Mouse (Mus musculus): ENCODE measurements around the gene Tnk1. TPM values are rescaled to one million over a fixed set of nuclear protein-coding genes. Genes with fewer than 3 reads are reported as not detected.

Gene Tnk1
- total RNA-seq, 2 experiments from 2014 or later, result 0.11 TPM; not detected in 1

DNA sequence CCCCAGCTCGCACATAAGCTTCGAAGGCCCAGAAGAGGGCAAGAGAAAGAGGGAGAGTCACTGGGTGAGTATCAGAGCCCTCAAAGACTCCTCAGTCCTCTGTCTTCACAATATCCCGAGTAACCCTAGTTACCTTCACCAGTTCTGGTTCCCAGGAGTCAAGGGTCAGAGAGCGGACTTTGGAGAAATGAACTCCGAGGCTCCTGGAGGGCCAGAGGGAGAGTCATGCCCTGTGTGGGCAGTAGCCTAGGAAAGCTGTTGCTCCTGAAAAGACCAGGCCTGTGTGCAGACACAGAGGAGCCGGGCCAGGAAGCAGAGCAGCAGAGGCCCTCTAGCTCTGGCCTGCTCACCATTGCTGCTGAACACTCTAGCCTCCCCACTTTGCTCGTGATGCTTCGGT, 26.1 kb upstream of the Tnk1 start:
- TF ChIP-seq CTCF (IDR thresholded peaks at IDR 0.05), result no peak
- peak overlapping the region; percentile 72 for H3K27ac ChIP-seq
- H3K4me3 ChIP-seq, result peak overlapping the region; percentile 46
- intact Hi-C loops (cut with DNase I), result no loop called here
- DNase-seq, result no peak

DNA sequence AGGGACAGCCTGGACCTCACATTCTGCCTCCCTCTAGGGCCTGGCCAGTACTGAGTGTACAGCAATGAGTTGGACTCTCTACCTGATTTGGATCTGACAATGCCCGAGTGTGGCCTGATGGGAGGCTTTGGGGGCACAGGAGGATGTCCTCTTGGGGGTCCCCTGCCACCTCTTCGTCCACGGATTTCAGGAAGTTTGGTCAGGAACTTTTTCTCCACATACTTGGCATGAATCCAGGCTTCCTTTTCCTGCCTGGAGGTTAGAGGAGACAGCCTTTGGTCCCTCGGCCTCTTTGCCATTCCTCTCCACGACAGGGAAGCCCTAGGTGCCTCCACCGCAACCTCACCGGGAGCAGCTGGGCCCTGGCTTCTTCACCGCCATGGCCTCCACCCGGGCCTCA, 25.7 kb upstream of the Tnk1 start:
- TF ChIP-seq CTCF (IDR thresholded peaks at IDR 0.05), result no peak
- no peak for DNase-seq
- H3K4me3 ChIP-seq, result peak overlapping the region; percentile 46
- intact Hi-C loops (cut with DNase I), result no loop called here
- H3K27ac ChIP-seq, result peak overlapping the region; percentile 72

DNA sequence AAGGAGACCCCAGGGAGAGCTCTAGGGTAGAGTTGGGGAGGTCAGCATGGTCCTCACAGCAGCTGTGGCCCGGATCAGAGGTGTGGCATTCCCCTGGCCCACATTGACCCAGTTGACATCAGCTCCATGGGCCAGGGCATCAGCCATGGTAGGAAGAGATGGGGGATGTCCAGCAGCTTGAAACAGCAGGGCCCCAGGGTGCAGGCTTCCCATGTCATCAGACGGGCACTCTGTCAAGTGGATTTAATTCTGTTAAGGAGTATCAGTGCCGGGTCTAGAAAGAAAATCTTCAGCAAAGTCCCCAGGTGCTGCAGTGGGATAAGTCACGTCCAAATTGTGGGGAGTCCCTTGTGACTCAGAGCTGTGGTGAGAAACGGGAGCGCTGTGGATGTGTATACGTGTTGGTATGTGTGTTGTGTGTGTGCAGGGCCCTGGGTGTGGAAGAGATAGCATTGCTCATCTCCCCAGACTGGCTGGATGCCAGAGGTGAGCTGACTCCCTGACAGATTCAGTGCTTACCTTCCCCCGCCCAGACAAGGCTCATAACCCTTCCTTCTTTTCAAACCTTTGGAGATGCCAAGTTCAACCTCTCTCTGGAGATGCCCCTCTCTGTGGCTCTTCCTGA, 25.1 kb upstream of the Tnk1 start:
- TF ChIP-seq CTCF (IDR thresholded peaks at IDR 0.05), result no peak
- intact Hi-C loops (cut with DNase I), result no loop called here
- Histone ChIP-seq H3K27ac (peak overlapping the region; percentile 72; the same call in 1 of the 2 replicates), H3K4me3 (no peak overlapping the region)
- DNase-seq, result no peak

DNA sequence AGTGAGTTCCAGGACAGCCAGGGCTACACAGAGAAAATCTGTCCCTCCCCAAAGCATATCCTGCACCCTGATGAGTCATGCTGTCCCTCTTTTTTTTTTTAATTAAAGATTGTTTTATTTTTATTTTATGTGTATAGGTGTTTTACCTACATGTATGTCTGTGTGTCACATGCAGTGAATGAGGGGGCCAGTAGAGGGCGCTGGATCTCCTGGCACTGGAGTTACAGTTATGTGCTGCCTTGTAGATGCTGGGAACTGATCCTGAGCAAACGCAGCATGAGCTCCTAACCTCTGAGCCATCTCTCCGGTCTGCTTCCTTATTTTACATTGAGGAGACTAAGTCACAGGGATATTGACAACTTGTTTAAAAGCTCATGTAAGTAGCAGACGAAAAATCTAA, 24.5 kb upstream of the Tnk1 start:
- intact Hi-C loops (cut with DNase I), result no loop called here
- no peak for DNase-seq
- TF ChIP-seq CTCF (IDR thresholded peaks at IDR 0.05), result peak; percentile 53
- Histone ChIP-seq H3K27ac (no peak overlapping the region), H3K4me3 (no peak overlapping the region)

DNA sequence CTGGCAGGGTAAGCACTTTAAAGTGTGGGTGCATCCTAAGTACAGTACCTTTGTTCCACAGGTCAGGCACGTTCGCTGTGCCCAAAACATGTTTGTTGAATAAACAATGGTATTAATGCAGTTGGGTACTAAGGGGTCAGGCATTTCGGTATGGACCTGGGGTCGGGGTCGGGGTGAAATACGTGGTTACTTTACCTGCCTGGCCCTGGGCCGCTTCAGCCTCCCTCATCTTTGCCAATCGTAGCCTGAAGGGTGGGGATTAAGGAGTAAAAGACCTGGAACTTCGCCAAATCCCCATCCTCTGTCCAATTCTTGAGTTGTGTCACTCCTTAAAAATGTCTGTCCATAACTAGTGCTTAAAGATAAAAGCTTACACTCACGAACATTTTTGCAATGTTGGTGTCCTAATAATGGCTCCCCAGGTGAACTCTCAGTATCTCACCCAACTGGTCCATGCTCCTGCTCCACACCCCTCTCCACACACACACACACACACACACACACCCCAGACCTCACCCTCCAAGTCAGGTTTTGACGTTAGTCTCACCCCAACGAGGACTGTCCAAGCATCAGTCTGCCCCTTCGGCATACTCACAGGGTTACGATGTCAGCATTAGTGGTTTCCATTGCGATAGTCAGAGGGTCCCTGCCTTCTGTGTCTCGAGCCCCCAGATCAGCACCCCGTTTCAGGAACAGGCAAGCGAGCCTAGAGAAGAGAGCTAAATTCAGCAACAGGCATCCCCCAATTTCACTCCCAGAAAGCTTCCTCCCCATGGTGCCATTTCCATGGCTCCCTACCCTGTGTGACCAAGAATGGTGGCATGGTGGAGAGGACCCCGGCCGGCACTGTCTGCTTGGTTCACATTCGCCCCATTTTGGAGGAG, 23.5 kb upstream of the Tnk1 start:
- intact Hi-C loops (cut with DNase I), result loop anchor here (2.0 kb wide), 1 partner anchor 19 kb away; the partner anchor contains the start of genes 2810408A11Rik and Neurl4
- Histone ChIP-seq H3K27ac (peak overlapping the region; percentile 95), H3K4me3 (peak overlapping the region; percentile 89)
- no peak for DNase-seq
- TF ChIP-seq CTCF (IDR thresholded peaks at IDR 0.05), result no peak

DNA sequence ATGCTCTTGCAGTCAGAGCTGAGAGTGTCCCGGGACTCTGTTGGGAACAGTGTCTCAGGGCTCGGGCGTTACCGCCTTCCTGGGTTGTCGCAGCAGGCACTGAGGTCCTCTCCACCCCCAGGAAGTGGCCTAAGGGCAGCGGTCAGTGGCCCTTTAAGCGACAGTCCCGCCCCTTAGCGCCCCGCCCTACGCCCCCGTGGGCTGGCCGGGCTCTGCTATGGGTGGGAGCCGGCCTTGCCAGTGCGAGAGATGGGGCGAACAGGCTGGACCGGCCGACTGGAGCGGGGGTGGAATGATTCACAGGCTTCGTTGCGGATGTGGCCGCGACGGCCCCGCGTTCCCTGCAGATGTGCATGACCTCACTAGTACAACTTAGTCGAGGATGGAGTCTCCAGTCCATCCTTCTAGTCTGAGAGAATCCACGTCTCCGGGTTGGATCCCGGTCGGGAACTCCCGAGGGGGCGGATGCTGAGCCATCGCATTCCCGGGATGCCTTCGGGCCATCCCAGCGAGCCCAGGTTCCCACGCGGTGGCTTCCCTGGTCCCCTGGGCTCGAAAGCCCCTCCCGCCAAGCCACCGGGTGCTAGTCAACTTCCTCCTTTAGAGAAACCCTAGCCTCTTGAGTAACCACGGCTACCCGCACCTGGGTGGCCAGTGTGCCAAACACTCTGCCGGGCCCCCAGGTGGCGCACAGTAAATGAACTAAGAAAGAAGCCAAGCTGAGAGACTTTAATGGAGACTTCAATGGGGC, 22.5 kb upstream of the Tnk1 start, which contains the start of gene Kctd11:
Kctd11 (minus strand) TSS at position 554 of the 751 bp plus-strand sequence.
- Histone ChIP-seq H3K27ac (peak within 1 kb of the TSS; percentile 95), H3K4me3 (peak within 1 kb of the TSS; percentile 89)
- intact Hi-C loops (cut with DNase I), result loop anchor here (2.0 kb wide), 1 partner anchor 20 kb away; the partner anchor contains the start of genes 2810408A11Rik and Neurl4
- peak; percentile 35 for TF ChIP-seq CTCF (IDR thresholded peaks at IDR 0.05)
- DNase-seq, result peak; percentile 95

DNA sequence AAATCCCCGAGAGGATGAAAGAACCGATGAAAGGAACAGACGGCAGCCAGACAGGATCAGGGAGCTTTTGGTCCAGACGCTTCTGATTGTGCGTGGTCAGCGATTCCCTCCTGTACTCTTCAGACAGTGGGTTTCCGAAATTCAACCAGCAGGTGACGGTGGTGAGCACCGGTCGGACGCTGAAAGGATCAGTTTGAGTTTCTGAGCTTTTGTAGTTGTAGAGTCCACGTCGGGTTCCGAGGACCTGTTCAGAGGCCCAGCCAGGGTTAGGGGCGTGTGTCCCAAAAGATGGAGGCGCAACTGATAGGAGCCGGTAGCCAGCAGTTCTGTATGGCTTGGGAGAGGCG, 21.9 kb upstream of the Tnk1 start:
- peak; percentile 78 for TF ChIP-seq CTCF (IDR thresholded peaks at IDR 0.05)
- Histone ChIP-seq H3K27ac (peak overlapping the region; percentile 95), H3K4me3 (peak overlapping the region; percentile 89)
- intact Hi-C loops (cut with DNase I), result loop anchor here (2.0 kb wide), 1 partner anchor 20 kb away; the partner anchor contains the start of genes 2810408A11Rik and Neurl4
- peak; percentile 75 for DNase-seq

DNA sequence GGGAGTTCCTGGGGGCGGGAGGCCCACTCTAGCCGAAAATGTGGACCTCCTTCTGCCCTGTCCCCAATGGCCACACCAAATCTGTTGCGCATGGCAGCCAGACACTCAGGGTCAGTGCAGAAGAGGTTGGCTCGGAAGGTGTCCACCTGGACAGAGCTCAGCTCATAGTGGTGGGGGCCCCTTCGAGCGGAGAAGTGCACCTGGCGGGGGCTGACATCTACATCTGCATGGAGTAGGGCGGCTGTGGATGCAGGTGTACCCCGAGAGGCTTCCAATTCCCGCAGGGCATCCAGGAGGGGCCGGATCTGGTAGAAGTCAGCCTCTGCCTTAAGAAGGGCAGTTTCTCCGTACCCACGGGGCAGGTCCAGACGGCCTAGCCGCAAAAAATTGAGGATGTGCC, 21.2 kb upstream of the Tnk1 start:
- Histone ChIP-seq H3K4me3 (peak overlapping the region; percentile 89), H3K27ac (peak overlapping the region; percentile 95)
- no peak for TF ChIP-seq CTCF (IDR thresholded peaks at IDR 0.05)
- no peak for DNase-seq
- intact Hi-C loops (cut with DNase I), result loop anchor here (2.0 to 5.0 kb wide), 3 partner anchors 21 to 197 kb away; partner anchors contain the start of genes 2810408A11Rik, Neurl4, Polr2a and Senp3

DNA sequence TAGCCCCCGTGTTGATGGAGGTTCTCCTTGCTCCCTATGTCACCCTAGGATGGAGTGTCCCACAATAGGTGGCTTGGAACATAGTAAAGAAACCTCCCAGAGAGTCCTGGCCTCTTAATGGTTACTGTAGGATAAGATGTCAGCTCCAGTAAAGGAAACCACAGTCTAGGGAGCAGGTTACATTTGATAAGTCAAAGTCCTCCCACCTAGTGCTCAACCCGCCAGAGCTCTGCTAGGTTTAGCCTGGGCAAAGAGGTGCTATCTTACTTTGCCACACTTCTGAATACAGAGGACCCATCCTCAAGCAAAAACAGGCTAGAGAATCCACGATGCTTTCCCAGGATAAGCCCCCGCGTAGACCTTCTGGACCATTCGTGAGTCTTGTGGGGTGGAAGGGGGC, 20.4 kb upstream of the Tnk1 start:
- intact Hi-C loops (cut with DNase I), result loop anchor here (5.0 kb wide), 2 partner anchors 122 to 197 kb away; partner anchors contain the start of genes Polr2a and Senp3
- Histone ChIP-seq H3K27ac (peak overlapping the region; percentile 95), H3K4me3 (peak overlapping the region; percentile 89)
- TF ChIP-seq CTCF (IDR thresholded peaks at IDR 0.05), result no peak
- DNase-seq, result no peak

DNA sequence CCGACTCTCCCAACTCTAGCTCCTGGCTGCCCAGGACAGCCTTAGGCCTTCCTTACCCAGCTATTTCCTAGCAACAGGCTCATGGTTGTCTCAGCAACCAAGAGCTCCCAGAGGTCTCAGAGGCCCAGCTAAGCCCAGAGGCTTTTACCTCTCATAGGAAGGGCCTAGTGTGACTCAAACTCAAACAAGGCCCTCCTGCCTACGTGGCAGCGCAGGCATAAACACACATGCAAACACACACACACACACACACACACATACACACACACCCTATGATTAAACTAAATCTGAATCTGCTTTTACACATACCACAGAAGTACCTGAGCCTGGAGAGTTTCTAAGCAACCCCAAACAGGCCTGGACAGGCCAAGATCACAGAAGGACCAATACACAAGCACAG, 19.9 kb upstream of the Tnk1 start:
- intact Hi-C loops (cut with DNase I), result loop anchor here (5.0 kb wide), 2 partner anchors 121 to 196 kb away; partner anchors contain the start of genes Polr2a and Senp3
- TF ChIP-seq CTCF (IDR thresholded peaks at IDR 0.05), result no peak
- Histone ChIP-seq H3K27ac (peak overlapping the region; percentile 95), H3K4me3 (peak overlapping the region; percentile 89)
- no peak for DNase-seq

DNA sequence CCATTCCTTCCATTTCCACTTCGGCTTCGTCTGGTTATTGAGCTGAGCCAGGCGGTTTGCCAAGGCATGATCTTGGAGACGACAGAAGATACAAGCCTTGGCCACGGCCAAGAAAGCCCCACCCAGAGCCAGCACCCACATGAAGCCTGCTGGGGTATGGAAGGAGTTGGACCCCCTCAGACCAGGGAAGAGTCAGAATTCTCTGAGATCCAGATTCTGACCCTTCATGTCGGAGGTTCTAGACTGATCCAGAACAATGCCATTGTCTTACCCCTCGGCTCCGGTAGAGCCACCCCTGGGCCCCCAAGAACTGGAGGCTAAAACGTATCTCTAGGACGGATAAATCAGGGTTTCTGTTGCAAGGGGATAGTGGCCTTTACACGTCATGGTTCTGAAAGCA, 19.3 kb upstream of the Tnk1 start, which contains the start of gene Tmem95:
Tmem95 (minus strand) TSS at position 141 of the 400 bp plus-strand sequence.
- peak within 1 kb of the TSS; percentile 95 for H3K27ac ChIP-seq
- DNase-seq, result no peak
- H3K4me3 ChIP-seq, result peak within 1 kb of the TSS; percentile 89
- no peak for TF ChIP-seq CTCF (IDR thresholded peaks at IDR 0.05)
- intact Hi-C loops (cut with DNase I), result loop anchor here (2.0 to 5.0 kb wide), 4 partner anchors 73 to 196 kb away; partner anchors contain the start of genes Polr2a, Senp3 and Tmem102

DNA sequence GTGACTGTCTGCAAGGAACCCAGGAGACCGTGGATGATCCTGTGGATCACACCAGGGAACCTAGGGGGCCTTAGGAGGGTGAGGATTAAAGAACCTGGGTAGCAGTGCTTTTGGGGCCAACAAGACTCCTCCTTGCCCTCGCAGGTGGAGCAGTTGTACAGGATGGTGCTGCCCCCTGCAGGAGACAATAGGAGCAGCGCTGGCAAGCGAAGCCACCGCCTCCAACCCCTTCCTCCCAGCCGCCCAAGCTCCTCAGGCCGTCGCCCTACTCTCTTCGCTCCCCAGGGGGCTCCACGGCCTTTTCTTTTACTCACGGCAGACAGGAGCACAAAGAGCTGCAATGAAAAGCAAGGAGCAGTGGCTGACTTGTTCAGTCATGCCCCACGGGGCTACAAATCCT, 18.3 kb upstream of the Tnk1 start:
- intact Hi-C loops (cut with DNase I), result loop anchor here (2.0 to 5.0 kb wide), 4 partner anchors 72 to 195 kb away; partner anchors contain the start of genes Polr2a, Senp3 and Tmem102
- DNase-seq, result peak; percentile 89
- peak; percentile 95 for TF ChIP-seq CTCF (IDR thresholded peaks at IDR 0.05)
- peak overlapping the region; percentile 53 for H3K4me3 ChIP-seq
- H3K27ac ChIP-seq, result peak overlapping the region; percentile 76
